ENCODE assay signal across 17 mouse cellular contexts in the genomic region with DNA sequence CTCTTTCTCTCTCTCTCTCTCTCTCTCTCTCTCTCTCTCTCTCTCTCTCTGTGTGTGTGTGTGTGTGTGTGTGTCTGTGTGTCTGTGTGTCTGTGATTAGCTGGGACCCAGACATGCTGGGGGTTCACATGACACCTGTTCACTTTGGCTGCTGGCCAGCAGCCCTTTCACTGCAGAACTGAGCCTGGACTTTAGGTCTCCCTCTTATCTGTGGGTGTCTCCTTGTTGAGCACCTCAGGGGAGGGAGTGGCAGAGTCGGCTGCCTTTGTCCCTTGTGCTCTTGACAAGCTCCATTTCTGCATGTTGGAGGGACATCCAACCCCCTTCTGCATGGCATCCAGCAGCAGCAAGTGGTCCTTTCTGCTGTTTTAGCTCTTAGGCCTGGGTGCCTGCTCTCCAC. TPM values are rescaled to one million over a fixed set of nuclear protein-coding genes. Genes with fewer than 3 reads are reported as not detected.
"Had no signal": no experiment of that assay in that cellular context is flagged by ENCODE, and none has a peak within 500 bp of the region (broad histone marks: within the 10 kb centered on the region; RNA-seq: fewer than 3 reads in every experiment).

No protein-coding gene starts in this region.

- H3K4me3 ChIP-seq: limb, embryonic 13.5 days; midbrain, embryonic 13.5 days; neural tube, embryonic 12.5 days had no signal

- H3K9ac ChIP-seq: limb, embryonic 13.5 days; liver, embryonic 14.5 days; midbrain, embryonic 13.5 days; neural tube, embryonic 12.5 days had no signal

- H3K9me3 ChIP-seq: limb, embryonic 13.5 days; midbrain, embryonic 13.5 days; neural tube, embryonic 12.5 days had no signal

- H3K27me3 ChIP-seq: limb, embryonic 13.5 days; midbrain, embryonic 13.5 days; neural tube, embryonic 12.5 days had no signal

- H3K27ac ChIP-seq: limb, embryonic 13.5 days; liver, embryonic 14.5 days; midbrain, embryonic 13.5 days; neural tube, embryonic 12.5 days had no signal

- DNase-seq: kidney, adult 2 months; kidney, postnatal 36 days; layer of hippocampus, adult 9-11 months; layer of hippocampus, postnatal 36 days; left cerebral cortex, postnatal 4 days; lung, adult 2 months; lung, postnatal 14 days; right cerebral cortex, adult 18-20 months; right cerebral cortex, postnatal 25 days; thymus, adult 2 months; thymus, postnatal 25 days had no signal

- H3K36me3 ChIP-seq: limb, embryonic 13.5 days; midbrain, embryonic 13.5 days; neural tube, embryonic 12.5 days had no signal

- H3K4me2 ChIP-seq: limb, embryonic 13.5 days; midbrain, embryonic 13.5 days had no signal

- ATAC-seq: inflammation-experienced regulatory T-cells, adult 6 months; midbrain, embryonic 13.5 days had no signal

RNA-seq across cellular contexts. Expression of a gene that starts 11.0 kb away (rescaled TPM):
- total RNA-seq: liver, adult 2 months had no signal
